Mouse (Mus musculus): ENCODE results near the gene Cox19. TPM values are rescaled to one million over a fixed set of nuclear protein-coding genes. Genes with fewer than 3 reads are reported as not detected.

The Cox19 gene
- polyA plus RNA-seq, 1 experiment = 19.9 TPM

GRCm38 (mm10) chr5:139359244-139359643 lies 8.0 kb upstream of the Cox19 start:
- H3K27me3 ChIP-seq (ENCODE audit: control insufficient read depth, insufficient read depth, low read length, poor library complexity, severe bottlenecking) = no peaks in the 10 kb centered on the region

GRCm38 (mm10) chr5:139358653-139359052 lies 7.4 kb upstream of the Cox19 start:
- TF ChIP-seq CTCF (IDR thresholded peaks at IDR 0.05; ENCODE audit: low read depth, low read length) (peak; percentile 74), EP300 (IDR thresholded peaks at IDR 0.05; ENCODE audit: insufficient read depth, low read depth, low read length) (no peak), POLR2A (IDR thresholded peaks at IDR 0.05; ENCODE audit: insufficient read depth, low read length) (no peak)
- H3K36me3 ChIP-seq (ENCODE audit: control insufficient read depth, insufficient read depth, low read length, poor library complexity, severe bottlenecking) = no peaks in the 10 kb centered on the region
- no peaks in the 10 kb centered on the region for H3K4me1 ChIP-seq (ENCODE audit: control insufficient read depth, insufficient read depth, low read length)
- H3K4me3 ChIP-seq (ENCODE audit: low read depth, low read length) = no peak overlapping the region
- no peak overlapping the region for H3K27ac ChIP-seq (ENCODE audit: insufficient read depth, low read length)
- no peaks in the 10 kb centered on the region for H3K27me3 ChIP-seq (ENCODE audit: control insufficient read depth, insufficient read depth, low read length, poor library complexity, severe bottlenecking)
- no peaks in the 10 kb centered on the region for H3K9me3 ChIP-seq (replicated peaks; ENCODE audit: control insufficient read depth, insufficient read depth, low read length, poor library complexity, severe bottlenecking)
- no peak overlapping the region for H3K9ac ChIP-seq (ENCODE audit: low read depth, poor library complexity, severe bottlenecking)

More at GRCm38 (mm10) chr5:139359244-139359643, 8.0 kb upstream of the Cox19 start:
- no peak for TF ChIP-seq EP300 (IDR thresholded peaks at IDR 0.05; ENCODE audit: insufficient read depth, low read depth, low read length)
- TF ChIP-seq CTCF (IDR thresholded peaks at IDR 0.05; ENCODE audit: low read depth, low read length) = no peak
- TF ChIP-seq POLR2A (IDR thresholded peaks at IDR 0.05; ENCODE audit: insufficient read depth, low read length) = no peak
- no peaks in the 10 kb centered on the region for H3K4me1 ChIP-seq (ENCODE audit: control insufficient read depth, insufficient read depth, low read length)
- H3K9ac ChIP-seq (ENCODE audit: low read depth, poor library complexity, severe bottlenecking) = no peak overlapping the region
- H3K9me3 ChIP-seq (replicated peaks; ENCODE audit: control insufficient read depth, insufficient read depth, low read length, poor library complexity, severe bottlenecking) = no peaks in the 10 kb centered on the region
- no peak overlapping the region for H3K4me3 ChIP-seq (ENCODE audit: low read depth, low read length)
- H3K27ac ChIP-seq (ENCODE audit: insufficient read depth, low read length) = no peak overlapping the region
- H3K36me3 ChIP-seq (ENCODE audit: control insufficient read depth, insufficient read depth, low read length, poor library complexity, severe bottlenecking) = no peaks in the 10 kb centered on the region

- H3K36me3 ChIP-seq (ENCODE audit: control insufficient read depth, insufficient read depth, low read length, poor library complexity, severe bottlenecking) = no peaks in the 10 kb centered on the region
- TF ChIP-seq EP300 (IDR thresholded peaks at IDR 0.05; ENCODE audit: insufficient read depth, low read depth, low read length) = 0 out of 2 replicates have a peak, but pooled peaks have one; percentile 23
- no peak for TF ChIP-seq POLR2A (IDR thresholded peaks at IDR 0.05; ENCODE audit: insufficient read depth, low read length)
- TF ChIP-seq CTCF (IDR thresholded peaks at IDR 0.05; ENCODE audit: low read depth, low read length) = peak; percentile 99
Observed at GRCm38 (mm10) chr5:139355235-139355772, 4.1 kb upstream of the Cox19 start.

GRCm38 (mm10) chr5:139353946-139354345 lies 2.7 kb upstream of the Cox19 start:
- Histone ChIP-seq H3K27ac (ENCODE audit: insufficient read depth, low read length) (no peak overlapping the region), H3K4me1 (ENCODE audit: control insufficient read depth, insufficient read depth, low read length) (no peaks in the 10 kb centered on the region), H3K27me3 (ENCODE audit: control insufficient read depth, insufficient read depth, low read length, poor library complexity, severe bottlenecking) (no peaks in the 10 kb centered on the region), H3K9me3 (replicated peaks; ENCODE audit: control insufficient read depth, insufficient read depth, low read length, poor library complexity, severe bottlenecking) (no peaks in the 10 kb centered on the region), H3K9ac (ENCODE audit: low read depth, poor library complexity, severe bottlenecking) (no peak overlapping the region), H3K4me3 (ENCODE audit: low read depth, low read length) (no peak overlapping the region), H3K36me3 (ENCODE audit: control insufficient read depth, insufficient read depth, low read length, poor library complexity, severe bottlenecking) (no peaks in the 10 kb centered on the region)
- TF ChIP-seq POLR2A (IDR thresholded peaks at IDR 0.05; ENCODE audit: insufficient read depth, low read length) (no peak), CTCF (IDR thresholded peaks at IDR 0.05; ENCODE audit: low read depth, low read length) (no peak), EP300 (IDR thresholded peaks at IDR 0.05; ENCODE audit: insufficient read depth, low read depth, low read length) (no peak)

More at GRCm38 (mm10) chr5:139355235-139355772, 4.1 kb upstream of the Cox19 start:
- Histone ChIP-seq H3K4me1 (ENCODE audit: control insufficient read depth, insufficient read depth, low read length) (no peaks in the 10 kb centered on the region), H3K9ac (ENCODE audit: low read depth, poor library complexity, severe bottlenecking) (no peak overlapping the region), H3K27me3 (ENCODE audit: control insufficient read depth, insufficient read depth, low read length, poor library complexity, severe bottlenecking) (no peaks in the 10 kb centered on the region), H3K4me3 (ENCODE audit: low read depth, low read length) (peak overlapping the region; percentile 34), H3K27ac (ENCODE audit: insufficient read depth, low read length) (no peak overlapping the region), H3K9me3 (replicated peaks; ENCODE audit: control insufficient read depth, insufficient read depth, low read length, poor library complexity, severe bottlenecking) (no peaks in the 10 kb centered on the region)

- no peaks in the 10 kb centered on the region for H3K4me1 ChIP-seq (ENCODE audit: control insufficient read depth, insufficient read depth, low read length)
- no peak overlapping the region for H3K27ac ChIP-seq (ENCODE audit: insufficient read depth, low read length)
- H3K27me3 ChIP-seq (ENCODE audit: control insufficient read depth, insufficient read depth, low read length, poor library complexity, severe bottlenecking) = no peaks in the 10 kb centered on the region
- TF ChIP-seq CTCF (IDR thresholded peaks at IDR 0.05; ENCODE audit: low read depth, low read length) = peak; percentile 31
- no peak for TF ChIP-seq POLR2A (IDR thresholded peaks at IDR 0.05; ENCODE audit: insufficient read depth, low read length)
- no peak overlapping the region for H3K9ac ChIP-seq (ENCODE audit: low read depth, poor library complexity, severe bottlenecking)
- no peaks in the 10 kb centered on the region for H3K9me3 ChIP-seq (replicated peaks; ENCODE audit: control insufficient read depth, insufficient read depth, low read length, poor library complexity, severe bottlenecking)
- H3K36me3 ChIP-seq (ENCODE audit: control insufficient read depth, insufficient read depth, low read length, poor library complexity, severe bottlenecking) = no peaks in the 10 kb centered on the region
- H3K4me3 ChIP-seq (ENCODE audit: low read depth, low read length) = no peak overlapping the region
Observed at GRCm38 (mm10) chr5:139353496-139353895, 2.3 kb upstream of the Cox19 start.

- Histone ChIP-seq H3K9me3 (replicated peaks; ENCODE audit: control insufficient read depth, insufficient read depth, low read length, poor library complexity, severe bottlenecking) (no peaks in the 10 kb centered on the region), H3K4me1 (ENCODE audit: control insufficient read depth, insufficient read depth, low read length) (no peaks in the 10 kb centered on the region), H3K9ac (ENCODE audit: low read depth, poor library complexity, severe bottlenecking) (no peak within 1 kb of the TSS), H3K4me3 (ENCODE audit: low read depth, low read length) (no peak within 1 kb of the TSS), H3K27me3 (ENCODE audit: control insufficient read depth, insufficient read depth, low read length, poor library complexity, severe bottlenecking) (no peaks in the 10 kb centered on the region), H3K27ac (ENCODE audit: insufficient read depth, low read length) (no peak within 1 kb of the TSS), H3K36me3 (ENCODE audit: control insufficient read depth, insufficient read depth, low read length, poor library complexity, severe bottlenecking) (no peaks in the 10 kb centered on the region)
- no peak for TF ChIP-seq EP300 (IDR thresholded peaks at IDR 0.05; ENCODE audit: insufficient read depth, low read depth, low read length)
- no peak for TF ChIP-seq POLR2A (IDR thresholded peaks at IDR 0.05; ENCODE audit: insufficient read depth, low read length)
- no peak for TF ChIP-seq CTCF (IDR thresholded peaks at IDR 0.05; ENCODE audit: low read depth, low read length)
Observed at GRCm38 (mm10) chr5:139352317-139352716, 1.1 kb upstream of the Cox19 start, which contains the start of gene Cyp2w1. Cyp2w1 (plus strand) TSS chr5:139352617.
